Mouse (Mus musculus): ENCODE results near the gene Ppp1r1c. TPM values are rescaled to one million over a fixed set of nuclear protein-coding genes. Genes with fewer than 3 reads are reported as not detected.
"Not testable (repeated sequence)": the region's sequence is repeated elsewhere in the genome, so short reads cannot be mapped to it uniquely, and the experiment has no call there.

Gene Ppp1r1c
- total RNA-seq, 2 experiments from 2014 or later: not detected

DNA sequence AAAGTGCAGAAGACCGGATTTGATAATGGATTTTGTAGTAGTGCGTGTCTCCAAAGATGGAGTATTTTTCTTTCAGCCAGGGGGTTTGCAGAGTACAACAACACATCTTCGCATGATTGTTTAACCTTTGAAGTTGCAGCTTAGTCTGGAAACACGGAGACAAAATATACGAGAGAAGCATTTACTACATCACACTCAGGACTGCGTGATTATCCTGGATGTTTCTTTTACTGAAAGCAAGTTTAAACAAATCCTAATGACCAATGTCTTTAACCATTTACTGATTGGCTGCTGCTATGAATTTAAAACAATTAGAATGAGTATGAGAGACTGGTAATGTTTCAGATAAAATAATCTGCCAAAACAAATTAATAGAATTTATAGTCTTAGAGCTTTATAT is 131.5 kb downstream of the Ppp1r1c start:
- no peak for DNase-seq
- intact Hi-C loops (cut with DNase I): no loop called here

GRCm38 (mm10) chr2:79839513-79839912 is 131.9 kb downstream of the Ppp1r1c start:
- DNase-seq: no peak
- intact Hi-C loops (cut with DNase I): no loop called here

- intact Hi-C loops (cut with DNase I); DNase-seq: not testable (repeated sequence)
These were observed 139.8 kb downstream of the Ppp1r1c start for GRCm38 (mm10) chr2:79847396-79847795.

GRCm38 (mm10) chr2:79856874-79857273 is 149.3 kb downstream of the Ppp1r1c start:
- intact Hi-C loops (cut with DNase I): no loop called here
- DNase-seq: no peak

DNA sequence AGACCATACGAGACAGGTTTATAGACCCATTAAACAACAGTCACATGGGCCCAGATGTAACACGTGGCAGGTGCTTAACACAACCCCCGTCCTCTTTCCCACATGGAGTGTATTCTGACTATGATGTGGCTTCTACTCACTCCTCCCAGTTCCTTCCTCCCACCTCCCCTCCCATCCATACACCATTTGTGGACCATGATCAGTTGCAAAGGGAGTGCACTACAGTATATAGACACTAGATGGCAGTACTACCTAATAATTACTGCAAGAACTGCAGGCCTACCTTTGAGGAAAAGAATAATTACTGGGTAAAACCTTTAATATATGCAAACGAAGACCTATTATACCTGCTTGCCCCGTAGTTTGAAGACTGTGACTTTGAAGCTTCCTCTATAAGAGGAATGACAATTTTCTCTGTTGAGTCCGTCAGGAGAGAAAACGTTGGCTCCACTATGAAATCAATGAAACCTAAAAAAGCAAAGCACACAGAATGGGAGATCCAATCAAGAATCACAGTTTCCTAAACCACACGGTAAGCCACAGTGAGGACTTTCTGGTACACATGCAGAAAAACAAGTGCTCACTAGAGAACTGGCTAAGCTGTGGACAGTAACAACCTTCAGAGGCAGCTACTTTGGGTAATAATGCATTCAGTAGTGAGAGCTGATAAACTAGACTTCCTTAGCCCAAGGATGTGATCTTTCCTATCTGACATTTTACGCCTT is 157.9 kb downstream of the Ppp1r1c start:
- peak in 1 of 2 experiments; percentile 51 for DNase-seq
- intact Hi-C loops (cut with DNase I): loop anchor here (1.0 kb wide), 1 partner anchor 401 kb away; no protein-coding TSS in a partner anchor

Other genes starting within 250 kb of the Ppp1r1c start
- gene Itprid2, start 72.4 kb upstream of the Ppp1r1c start, total RNA-seq (2021): 10 to 100 TPM; 22.0 to 26.4 TPM